Mouse (Mus musculus): ENCODE data around the gene Dock9. TPM values are rescaled to one million over a fixed set of nuclear protein-coding genes. Genes with fewer than 3 reads are reported as not detected.

The Dock9 gene
- polyA plus RNA-seq, 1 experiment = 1.2 TPM

- TF ChIP-seq GATA1 (IDR thresholded peaks at IDR 0.05; ENCODE audit: low read length) = no peak
Measured at GRCm38 (mm10) chr14:121730966-121731365, 66.7 kb downstream of the Dock9 start.

GRCm38 (mm10) chr14:121727996-121728395 lies 69.6 kb downstream of the Dock9 start:
- no peak for TF ChIP-seq GATA1 (IDR thresholded peaks at IDR 0.05; ENCODE audit: low read length)

GRCm38 (mm10) chr14:121724501-121724900 lies 73.1 kb downstream of the Dock9 start:
- no peak for TF ChIP-seq GATA1 (IDR thresholded peaks at IDR 0.05; ENCODE audit: low read length)

GRCm38 (mm10) chr14:121722774-121723173 lies 74.9 kb downstream of the Dock9 start:
- TF ChIP-seq GATA1 (IDR thresholded peaks at IDR 0.05; ENCODE audit: low read length) = no peak

- no peak for TF ChIP-seq GATA1 (IDR thresholded peaks at IDR 0.05; ENCODE audit: low read length)
Measured at GRCm38 (mm10) chr14:121721431-121721830, 76.2 kb downstream of the Dock9 start.

GRCm38 (mm10) chr14:121719638-121720601 lies 77.7 kb downstream of the Dock9 start:
- no peak for TF ChIP-seq GATA1 (IDR thresholded peaks at IDR 0.05; ENCODE audit: low read length)

- no peak for TF ChIP-seq GATA1 (IDR thresholded peaks at IDR 0.05; ENCODE audit: low read length)
Measured at GRCm38 (mm10) chr14:121714268-121714667, 83.4 kb downstream of the Dock9 start.

GRCm38 (mm10) chr14:121713830-121714197 lies 83.8 kb downstream of the Dock9 start:
- TF ChIP-seq GATA1 (IDR thresholded peaks at IDR 0.05; ENCODE audit: low read length) = no peak

- TF ChIP-seq GATA1 (IDR thresholded peaks at IDR 0.05; ENCODE audit: low read length) = no peak
Measured at GRCm38 (mm10) chr14:121713166-121713829, 84.3 kb downstream of the Dock9 start.

GRCm38 (mm10) chr14:121711089-121711826 lies 86.4 kb downstream of the Dock9 start:
- no peak for TF ChIP-seq GATA1 (IDR thresholded peaks at IDR 0.05; ENCODE audit: low read length)

GRCm38 (mm10) chr14:121710130-121710529 lies 87.5 kb downstream of the Dock9 start:
- no peak for TF ChIP-seq GATA1 (IDR thresholded peaks at IDR 0.05; ENCODE audit: low read length)

- no peak for TF ChIP-seq GATA1 (IDR thresholded peaks at IDR 0.05; ENCODE audit: low read length)
Measured at GRCm38 (mm10) chr14:121708244-121708643, 89.4 kb downstream of the Dock9 start.

GRCm38 (mm10) chr14:121706482-121706901 lies 91.1 kb downstream of the Dock9 start:
- no peak for TF ChIP-seq GATA1 (IDR thresholded peaks at IDR 0.05; ENCODE audit: low read length)

- no peak for TF ChIP-seq GATA1 (IDR thresholded peaks at IDR 0.05; ENCODE audit: low read length)
Measured at GRCm38 (mm10) chr14:121705644-121706043, 92.0 kb downstream of the Dock9 start.

- TF ChIP-seq GATA1 (IDR thresholded peaks at IDR 0.05; ENCODE audit: low read length) = no peak
Measured at GRCm38 (mm10) chr14:121702534-121702933, 95.1 kb downstream of the Dock9 start.

GRCm38 (mm10) chr14:121700013-121700412 lies 97.6 kb downstream of the Dock9 start:
- TF ChIP-seq GATA1 (IDR thresholded peaks at IDR 0.05; ENCODE audit: low read length) = no peak
